Mouse (Mus musculus) brain, embryonic 14.5 days (tissue): Measurements from ENCODE around the gene Maneal. TPM values are rescaled to one million over a fixed set of nuclear protein-coding genes. Genes with fewer than 3 reads are reported as not detected.

Experiments
- DNase-seq: peaks from one replicate; pipeline ENCODE4 v3.0.0-alpha.2; 2011; ENCODE audit warnings: low read depth
- CTCF ChIP-seq: fragments of 200-500 bp; IDR thresholded peaks from 2 replicates; pipeline ENCODE4 v1.5.1; 2012; ENCODE audit warnings: inconsistent platforms, mild to moderate bottlenecking, moderate library complexity, borderline replicate concordance; ENCODE audit not compliant: insufficient read depth, insufficient read length; ENCODE audit errors: extremely low read depth
- POLR2A ChIP-seq: fragments of 200-500 bp; IDR thresholded peaks from 2 replicates; pipeline ENCODE4 v1.6.1; 2012; ENCODE audit warnings: mild to moderate bottlenecking, inconsistent platforms, borderline replicate concordance; ENCODE audit not compliant: poor library complexity, insufficient read depth, insufficient read length, severe bottlenecking; ENCODE audit errors: extremely low read depth
- polyA plus RNA-seq: library from polyadenylated mRNA; depleted of rRNA; stranded (reverse); fragments of >200 nt; gene quantifications from 2 replicates; pipeline ENCODE4 v1.2.3, GENCODE M21; 2012; rRNA removed

The Maneal gene
- polyA plus RNA-seq, 1 experiment, result 48.8 TPM

DNA sequence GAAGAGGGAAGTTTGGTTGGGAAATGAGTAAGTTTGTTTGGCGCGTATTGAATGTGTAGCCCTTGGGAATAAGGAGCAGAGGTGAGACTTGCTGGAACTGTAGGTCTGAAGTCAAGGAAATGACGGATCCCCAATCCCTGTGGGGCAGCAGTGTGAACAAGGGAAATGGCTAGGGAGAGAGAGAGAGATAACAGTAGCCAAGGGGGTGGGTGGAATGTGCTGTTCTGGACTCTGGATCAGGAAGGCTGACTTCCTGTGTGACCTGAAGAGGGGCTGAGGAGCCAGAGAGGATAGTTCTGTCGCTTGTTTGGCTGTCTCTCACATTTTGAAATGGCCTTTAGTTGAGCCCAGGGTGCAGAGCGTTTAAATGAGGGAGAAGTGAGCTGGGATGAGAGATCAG lies 53.5 kb downstream of the Maneal start:
- TF ChIP-seq CTCF, result no peak
- no peak for TF ChIP-seq POLR2A
- DNase-seq, result no peak

Other genes starting within 250 kb of the Maneal start
- gene Pou3f1, start 205.4 kb downstream of the Maneal start, polyA plus RNA-seq, result 21.3 and 23.1 TPM in 2 replicates
- 22.4 and 22.6 TPM in 2 replicates for gene Utp11, start 168.6 kb downstream of the Maneal start, polyA plus RNA-seq
- gene Fhl3, start 161.5 kb downstream of the Maneal start, polyA plus RNA-seq, result 3.8 and 5.8 TPM in 2 replicates
- gene Sf3a3, start 147.4 kb downstream of the Maneal start, polyA plus RNA-seq, result 53.1 and 59.7 TPM in 2 replicates
- 44.9 and 47.3 TPM in 2 replicates for gene Inpp5b, start 120.3 kb downstream of the Maneal start, polyA plus RNA-seq
- gene Mtf1, start 60.1 kb downstream of the Maneal start, polyA plus RNA-seq, result 9.3 and 11.5 TPM in 2 replicates
- gene Yrdc, start 11.5 kb downstream of the Maneal start, polyA plus RNA-seq, result 56.4 and 79.6 TPM in 2 replicates
- 71.3 and 98.0 TPM in 2 replicates for gene 1110065P20Rik, start 11.0 kb downstream of the Maneal start, polyA plus RNA-seq
- 18.0 and 25.0 TPM in 2 replicates for gene Epha10, start 18.7 kb upstream of the Maneal start, polyA plus RNA-seq
- gene 9930104L06Rik, start 74.9 kb upstream of the Maneal start, polyA plus RNA-seq, result 18.3 and 22.3 TPM in 2 replicates
- 29.5 and 34.1 TPM in 2 replicates for gene Cdca8, start 77.1 kb upstream of the Maneal start, polyA plus RNA-seq
- gene Rspo1, start 124.3 kb upstream of the Maneal start, polyA plus RNA-seq, result 5.1 and 6.3 TPM in 2 replicates
- gene Gnl2, start 154.4 kb upstream of the Maneal start, polyA plus RNA-seq, result 95.4 and 95.6 TPM in 2 replicates
- 1.2 and 1.8 TPM in 2 replicates for gene Dnali1, start 203.5 kb upstream of the Maneal start, polyA plus RNA-seq
- gene Snip1, start 204.5 kb upstream of the Maneal start, polyA plus RNA-seq, result 19.0 and 20.6 TPM in 2 replicates
- 126 and 140 TPM in 2 replicates for gene Meaf6, start 223.0 kb upstream of the Maneal start, polyA plus RNA-seq